Mouse (Mus musculus) right cerebral cortex, adult 18-20 months (tissue): Measurements from ENCODE around the gene Minar1.

ENCODE experiments used
- DNase-seq: peaks from one replicate; pipeline ENCODE4 v3.0.0; 2022; ENCODE audit warnings: mixed read lengths

The Minar1 gene

GRCm38 (mm10) chr9:89623006-89623760 lies at the start of gene Minar1:
TSS of gene Minar1 (minus strand) at chr9:89623125.
- peak; percentile 19 for DNase-seq

GRCm38 (mm10) chr9:89669878-89670277 lies 47.0 kb upstream of the Minar1 start:
- DNase-seq = peak; percentile 66

- DNase-seq = no peak
Measured at GRCm38 (mm10) chr9:89667306-89667942, 44.5 kb upstream of the Minar1 start.

GRCm38 (mm10) chr9:89650913-89651312 lies 28.0 kb upstream of the Minar1 start:
- DNase-seq = no peak

GRCm38 (mm10) chr9:89637453-89637852 lies 14.5 kb upstream of the Minar1 start:
- no peak for DNase-seq

- DNase-seq = no peak
Measured at GRCm38 (mm10) chr9:89622296-89623005, 474 bp downstream of the Minar1 start.

- DNase-seq = no peak
Measured at GRCm38 (mm10) chr9:89621750-89622149, 1.2 kb downstream of the Minar1 start.

- no peak for DNase-seq
Measured at GRCm38 (mm10) chr9:89620347-89620746, 2.6 kb downstream of the Minar1 start.

- DNase-seq = no peak
Measured at GRCm38 (mm10) chr9:89616946-89617345, 6.0 kb downstream of the Minar1 start.

GRCm38 (mm10) chr9:89610592-89610991 lies 12.3 kb downstream of the Minar1 start:
- DNase-seq = no peak

- DNase-seq = no peak
Measured at GRCm38 (mm10) chr9:89607321-89607720, 15.6 kb downstream of the Minar1 start.

GRCm38 (mm10) chr9:89606256-89606655 lies 16.7 kb downstream of the Minar1 start:
- no peak for DNase-seq

GRCm38 (mm10) chr9:89601891-89602290 lies 21.0 kb downstream of the Minar1 start:
- no peak for DNase-seq

- DNase-seq = no peak
Measured at GRCm38 (mm10) chr9:89600677-89601076, 22.2 kb downstream of the Minar1 start.

- no peak for DNase-seq
Measured at GRCm38 (mm10) chr9:89597071-89597470, 25.9 kb downstream of the Minar1 start.

- no peak for DNase-seq
Measured at GRCm38 (mm10) chr9:89596392-89596791, 26.5 kb downstream of the Minar1 start.

GRCm38 (mm10) chr9:89592391-89592790 lies 30.5 kb downstream of the Minar1 start:
- no peak for DNase-seq

- no peak for DNase-seq
Measured at GRCm38 (mm10) chr9:89578422-89578821, 44.5 kb downstream of the Minar1 start.

GRCm38 (mm10) chr9:89552663-89553062 lies 70.3 kb downstream of the Minar1 start:
- DNase-seq = peak; percentile 47
